Mouse (Mus musculus) adrenal gland, postnatal 0 days (tissue): Measurements from ENCODE around the gene Olfr452. TPM values are rescaled to one million over a fixed set of nuclear protein-coding genes. Genes with fewer than 3 reads are reported as not detected.

ENCODE experiments used
- polyA plus RNA-seq: library from polyadenylated mRNA; unstranded; fragments of >200 nt; fragmentation: Nextera tagmentation; extraction: Ambion mirVana; gene quantifications from 2 replicates; pipeline ENCODE4 v1.2.1, GENCODE M21; 2015

Olfr452 gene
- not detected in 2 replicates for polyA plus RNA-seq

DNA sequence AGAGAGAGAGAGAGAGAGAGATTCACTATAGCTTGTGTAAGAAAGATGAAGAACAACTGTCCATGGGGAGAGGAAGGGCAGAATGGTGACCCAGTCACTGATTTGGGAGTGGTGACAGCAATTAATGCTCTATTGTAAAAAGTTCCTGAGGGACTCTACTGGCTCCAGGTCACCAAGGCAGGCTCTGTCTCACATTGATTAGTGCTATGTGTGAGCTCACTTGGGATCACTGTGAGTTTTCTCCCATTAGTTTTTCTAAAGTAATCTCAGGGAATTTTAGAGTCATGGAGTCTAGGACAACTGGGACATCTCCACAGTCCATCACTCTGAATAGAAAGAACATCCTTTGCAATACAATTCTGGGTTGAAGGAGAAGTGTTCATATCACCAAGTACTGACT is at the start of gene Olfr452:
TSS of gene Olfr452 (plus strand) at position 301 of the 400 bp plus-strand sequence.

DNA sequence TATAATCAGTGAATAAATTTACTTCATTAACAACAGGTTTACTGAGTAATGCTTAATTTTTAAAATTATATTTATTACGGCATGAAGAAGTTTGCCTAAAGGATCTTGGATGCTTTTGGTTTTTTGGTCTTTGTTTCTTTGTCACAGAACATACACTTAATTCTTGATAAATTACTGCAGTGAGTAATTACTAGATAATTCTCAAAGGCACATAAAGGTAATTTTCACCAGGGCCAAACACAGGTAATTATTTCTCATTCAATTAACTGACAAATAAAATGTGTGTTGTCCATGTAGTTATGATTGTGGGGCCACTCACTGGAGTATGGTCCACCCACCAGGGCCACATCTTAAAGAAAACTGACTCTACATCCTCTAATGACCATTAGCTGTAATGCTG is 45.8 kb upstream of the Olfr452 start, which contains the start of gene Olfr453:
TSS of gene Olfr453 (plus strand) at position 301 of the 400 bp plus-strand sequence.

DNA sequence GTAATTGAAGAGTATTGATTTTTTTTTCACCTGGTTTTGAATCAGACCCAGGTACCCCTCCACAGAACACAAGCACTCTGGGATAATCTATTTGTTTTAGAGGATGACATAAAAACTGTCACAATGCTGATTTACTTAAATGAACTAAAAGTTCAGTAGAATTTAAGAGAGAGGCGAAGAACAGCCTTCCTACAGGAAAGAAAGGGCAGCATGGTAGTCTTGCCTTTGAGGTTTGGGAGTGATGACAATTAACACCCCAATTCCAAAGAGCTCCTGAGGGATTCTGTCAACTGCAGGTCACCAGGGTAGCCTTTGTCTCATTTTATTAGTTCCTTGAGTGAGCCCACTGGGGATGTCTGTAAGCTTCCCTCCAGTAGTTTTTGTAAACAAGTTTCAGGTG is 28.8 kb upstream of the Olfr452 start, which contains the start of gene Olfr38:
TSS of gene Olfr38 (plus strand) at position 301 of the 400 bp plus-strand sequence.

DNA sequence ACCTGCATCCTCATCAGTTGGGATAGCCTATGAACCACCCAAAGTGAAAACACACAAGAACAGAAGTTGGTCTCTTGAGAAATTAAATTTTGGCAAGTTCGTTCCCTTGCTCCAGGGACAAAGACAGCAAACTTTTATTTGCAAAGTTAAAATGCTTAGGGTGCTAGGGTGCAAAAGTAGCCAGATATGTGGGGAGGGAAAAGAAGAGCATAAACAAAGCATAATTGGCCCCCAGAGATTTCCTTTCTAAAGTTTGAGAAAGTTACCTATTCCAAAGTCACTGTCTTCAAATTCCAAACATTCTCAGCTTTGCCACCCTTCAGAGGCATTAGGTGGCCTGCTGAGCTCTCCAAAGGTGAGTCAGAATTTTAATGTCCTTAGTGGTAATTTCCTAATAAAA is 26.7 kb downstream of the Olfr452 start, which contains the start of gene Olfr450:
TSS of gene Olfr450 (plus strand) at position 301 of the 400 bp plus-strand sequence.

DNA sequence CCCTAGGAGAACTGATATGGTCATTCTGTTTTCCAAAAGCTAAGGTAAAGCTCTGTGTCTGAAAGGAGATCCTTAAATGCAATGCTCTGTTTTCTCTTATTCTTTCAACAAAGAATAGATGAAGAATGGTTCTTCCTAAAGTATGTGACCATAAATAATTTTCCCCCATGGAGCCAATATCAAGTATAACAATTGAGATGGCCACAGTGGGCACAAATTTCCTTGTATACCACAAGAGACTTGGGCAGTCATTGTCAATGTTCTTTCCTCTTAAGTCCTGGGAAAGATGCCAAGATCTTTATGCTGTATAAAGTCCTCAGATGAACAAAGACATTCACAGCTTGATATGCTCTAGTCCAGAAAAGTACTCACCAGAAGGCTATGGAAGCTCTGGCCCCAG is 49.2 kb downstream of the Olfr452 start, which contains the start of gene Olfr449:
TSS of gene Olfr449 (plus strand) at position 301 of the 400 bp plus-strand sequence.

Other genes starting within 250 kb of the Olfr452 start
- 0.11 and 0.14 TPM in 2 replicates for gene Olfr455, start 237.5 kb upstream of the Olfr452 start, polyA plus RNA-seq
- 0.07 TPM in 1 of 2 replicates, not detected in the other for gene Tcaf3, start 187.4 kb upstream of the Olfr452 start, polyA plus RNA-seq
- gene Tcaf2, start 139.8 kb upstream of the Olfr452 start, polyA plus RNA-seq = 2.0 and 2.4 TPM in 2 replicates
- gene Tcaf1, start 75.0 kb upstream of the Olfr452 start, polyA plus RNA-seq = 59.8 and 62.1 TPM in 2 replicates
- not detected in 2 replicates for gene Olfr453, start 45.7 kb upstream of the Olfr452 start, polyA plus RNA-seq
- gene Olfr38, start 28.7 kb upstream of the Olfr452 start, polyA plus RNA-seq = not detected in 2 replicates
- gene Olfr450, start 26.8 kb downstream of the Olfr452 start, polyA plus RNA-seq = not detected in 2 replicates
- gene Olfr449, start 49.3 kb downstream of the Olfr452 start, polyA plus RNA-seq = not detected in 2 replicates
- not detected in 2 replicates for gene Olfr448, start 105.3 kb downstream of the Olfr452 start, polyA plus RNA-seq
- not detected in 2 replicates for gene Olfr447, start 123.8 kb downstream of the Olfr452 start, polyA plus RNA-seq
- not detected in 2 replicates for gene Olfr446, start 136.3 kb downstream of the Olfr452 start, polyA plus RNA-seq
- not detected in 2 replicates for gene Olfr444, start 164.0 kb downstream of the Olfr452 start, polyA plus RNA-seq